ENCODE assay signal across 8 mouse cellular contexts in the genomic region with DNA sequence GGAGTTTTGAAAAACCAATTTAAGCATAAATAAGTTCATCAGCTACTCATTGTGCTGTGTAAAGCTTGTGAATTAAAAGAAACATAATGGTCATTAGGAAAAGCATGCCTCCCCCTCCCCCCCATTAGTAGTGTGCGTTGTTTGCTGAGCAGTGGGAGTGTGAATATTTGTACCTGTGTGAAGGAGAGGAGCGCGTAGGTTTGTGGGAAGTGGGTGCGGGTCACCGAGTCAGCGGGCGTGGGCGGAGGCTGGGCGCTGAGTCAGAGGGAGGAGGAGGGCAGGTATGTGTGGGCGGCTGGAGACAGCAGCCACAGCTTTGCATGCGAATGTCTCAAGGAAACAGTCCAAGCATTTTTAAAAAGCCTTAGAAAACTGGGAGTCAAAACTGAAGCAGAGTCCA. TPM values are rescaled to one million over a fixed set of nuclear protein-coding genes. Genes with fewer than 3 reads are reported as not detected.
DNase-seq lines count a peak whose midpoint lies in the region; ATAC-seq and TF ChIP-seq lines count a peak whose summit lies in the region.

No protein-coding gene starts in this region.

- H3K4me1 ChIP-seq in G1E (ENCODE audit: insufficient read depth, low read depth, low read length): peaks cover 47% of the 10 kb centered on the region
- H3K4me1 ChIP-seq in heart, embryonic 16.5 days (ENCODE audit: control insufficient read depth, insufficient read depth, low read length): peaks cover 9% of the 10 kb centered on the region; the same call in 1 of the 2 replicates
- peaks cover 8% of the 10 kb centered on the region; the same call in 1 of the 2 replicates for H3K4me1 ChIP-seq in lung, embryonic 14.5 days (ENCODE audit: insufficient read depth)

- peak overlapping the region; percentile 54 for H3K4me2 ChIP-seq in heart, embryonic 16.5 days (ENCODE audit: low read depth, low read length)
- peak overlapping the region; percentile 43 for H3K4me2 ChIP-seq in lung, embryonic 14.5 days

- H3K27ac ChIP-seq in heart, embryonic 16.5 days (ENCODE audit: low read length): peak overlapping the region; percentile 18; the same call in 1 of the 2 replicates
- H3K27ac ChIP-seq in lung, embryonic 14.5 days (ENCODE audit: low read depth): no peak overlapping the region

- H3K9ac ChIP-seq in heart, embryonic 16.5 days (ENCODE audit: low read length): peak overlapping the region; percentile 25; the same call in 1 of the 2 replicates
- no peak overlapping the region; the same call in 1 of the 2 replicates for H3K9ac ChIP-seq in lung, embryonic 14.5 days

- ATAC-seq in G1E (ENCODE audit: extremely low read depth, insufficient number of reproducible peaks, low FRiP score, poor library complexity, severe bottlenecking): peak; percentile 89
- ATAC-seq in heart, embryonic 16.5 days (replicated peaks; ENCODE audit: extremely low read depth, insufficient read depth, low FRiP score): 0 out of 2 replicates have a peak, but pooled peaks have one; percentile 65
- peak; percentile 73 for ATAC-seq in lung, embryonic 14.5 days (ENCODE audit: insufficient read depth)
- no peak for ATAC-seq in erythroid progenitor cell, adult 5-6 weeks (replicated peaks; ENCODE audit: low FRiP score, poor library complexity, severe bottlenecking)

- WGBS in heart, embryonic 16.5 days: 30% methylated on average over 11 of the region's 11 CpGs
- WGBS in lung, embryonic 14.5 days: 42% methylated on average over 11 of the region's 11 CpGs

- no peaks in the 10 kb centered on the region for H3K9me3 ChIP-seq in G1E (replicated peaks)
- H3K9me3 ChIP-seq in heart, embryonic 16.5 days (replicated peaks; ENCODE audit: control insufficient read depth, low read length): no peaks in the 10 kb centered on the region
- no peaks in the 10 kb centered on the region for H3K9me3 ChIP-seq in lung, embryonic 14.5 days (ENCODE audit: low read depth, low read length)

- no peaks in the 10 kb centered on the region for H3K27me3 ChIP-seq in G1E (ENCODE audit: insufficient read depth, low read length)
- H3K27me3 ChIP-seq in heart, embryonic 16.5 days (ENCODE audit: control insufficient read depth, insufficient read depth, low read length): no peaks in the 10 kb centered on the region
- no peaks in the 10 kb centered on the region for H3K27me3 ChIP-seq in lung, embryonic 14.5 days (ENCODE audit: insufficient read depth, low read length)

- no peak for TF ChIP-seq CTCF in G1E (IDR thresholded peaks at IDR 0.05; ENCODE audit: low read depth, low read length)
- no peak for TF ChIP-seq CTCF in lung, embryonic 14.5 days (IDR thresholded peaks at IDR 0.05; ENCODE audit: low read depth)

- peak overlapping the region; percentile 67 for H3K4me3 ChIP-seq in G1E (ENCODE audit: low read depth, low read length)
- peak overlapping the region; percentile 25 for H3K4me3 ChIP-seq in heart, embryonic 16.5 days (ENCODE audit: low read length)
- H3K4me3 ChIP-seq in lung, embryonic 14.5 days (ENCODE audit: low read depth, low read length): no peak overlapping the region

- peak; percentile 62 for DNase-seq in 3T3-L1 (ENCODE audit: low read depth, low spot score)
- DNase-seq in G1E (ENCODE audit: low spot score): peak; percentile 78
- DNase-seq in cerebellum, postnatal 14 days: peak; percentile 60 to 63
- peak; percentile 48 for DNase-seq in kidney, postnatal 14 days
- peak; percentile 22 for DNase-seq in lung, embryonic 14.5 days
- DNase-seq in spleen, adult 12 weeks (ENCODE audit: low spot score): peak; percentile 27

- no peaks in the 10 kb centered on the region for H3K36me3 ChIP-seq in G1E (replicated peaks)
- no peaks in the 10 kb centered on the region for H3K36me3 ChIP-seq in heart, embryonic 16.5 days (ENCODE audit: control insufficient read depth, insufficient read depth)
- H3K36me3 ChIP-seq in lung, embryonic 14.5 days (ENCODE audit: insufficient read depth): no peaks in the 10 kb centered on the region

RNA-seq across cellular contexts. Expression of gene Nemp2, which starts 32.7 kb away (rescaled TPM):
- total RNA-seq in G1E (2014; fragmentation: Nextera tagmentation): 13.2 and 23.2 TPM in 2 replicates
- total RNA-seq in G1E (2017): 17.4 and 21.3 TPM in 2 replicates
- 1.1 TPM in 2 replicates for polyA plus RNA-seq in G1E (2012)
- polyA plus RNA-seq in heart, embryonic 16.5 days (2015; fragmentation: Nextera tagmentation; extraction: Ambion mirVana): 4.7 and 5.7 TPM in 2 replicates
- polyA plus RNA-seq in lung, embryonic 14.5 days (2014; fragmentation: Nextera tagmentation; extraction: Ambion mirVana): 12.2 and 14.3 TPM in 2 replicates
- total RNA-seq in erythroid progenitor cell, adult 5-6 weeks (2015; ENCODE audit: low replicate concordance): 4.6 and 11.2 TPM in 2 replicates
- total RNA-seq in erythroid progenitor cell, adult 5-6 weeks (2017; ENCODE audit: low replicate concordance): 3.1 and 4.5 TPM in 2 replicates

Comparison
In these comparisons a context has a peak if more than half of its experiments do, and no peak if none do; other contexts are left out.
1. DNase-seq: peak in every context shown above with its lines; median percentile 78 in G1E; 62 in 3T3-L1; 62 in cerebellum, postnatal 14 days; 48 in kidney, postnatal 14 days; 27 in spleen, adult 12 weeks; 22 in lung, embryonic 14.5 days.